Comparison of ENCODE assay signal across 8 mouse cellular contexts in genomic region chr15:85337219-85337618, GRCm38 (mm10). TPM values are rescaled to one million over a fixed set of nuclear protein-coding genes. Genes with fewer than 3 reads are reported as not detected.
DNase-seq lines count a peak whose midpoint lies in the region; ATAC-seq lines count a peak whose summit lies in the region.

No protein-coding gene starts in this region.

- H3K9me3 ChIP-seq in heart, embryonic 13.5 days, result no peaks in the 10 kb centered on the region
- H3K9me3 ChIP-seq in forebrain, embryonic 16.5 days (ENCODE audit: control insufficient read depth, low read length), result no peaks in the 10 kb centered on the region

- H3K27me3 ChIP-seq in heart, embryonic 13.5 days (replicated peaks), result no peaks in the 10 kb centered on the region
- H3K27me3 ChIP-seq in forebrain, embryonic 16.5 days (replicated peaks; ENCODE audit: control insufficient read depth, insufficient read depth, low read length), result no peaks in the 10 kb centered on the region

- H3K27ac ChIP-seq in heart, embryonic 13.5 days (replicated peaks), result peak overlapping the region; percentile 94
- peak overlapping the region; percentile 99 for H3K27ac ChIP-seq in forebrain, embryonic 16.5 days (ENCODE audit: low read length)

- H3K4me2 ChIP-seq in heart, embryonic 13.5 days, result peak overlapping the region; percentile 78
- H3K4me2 ChIP-seq in forebrain, embryonic 16.5 days (ENCODE audit: low read length), result peak overlapping the region; percentile 88

- peaks cover 4% of the 10 kb centered on the region for H3K36me3 ChIP-seq in heart, embryonic 13.5 days
- H3K36me3 ChIP-seq in forebrain, embryonic 16.5 days (ENCODE audit: control insufficient read depth, insufficient read depth), result no peaks in the 10 kb centered on the region

- peaks cover 17% of the 10 kb centered on the region for H3K4me1 ChIP-seq in heart, embryonic 13.5 days
- peaks cover 25% of the 10 kb centered on the region for H3K4me1 ChIP-seq in forebrain, embryonic 16.5 days (replicated peaks; ENCODE audit: control insufficient read depth, insufficient read depth, low read length)

- intact Hi-C loops in left cerebral cortex, postnatal 14 days (cut with DNase I), result loop anchor here (5.0 to 10.0 kb wide), 3 partner anchors 45 to 378 kb away; no protein-coding TSS in a partner anchor

- H3K9ac ChIP-seq in heart, embryonic 13.5 days, result peak overlapping the region; percentile 92
- H3K9ac ChIP-seq in forebrain, embryonic 16.5 days (replicated peaks; ENCODE audit: low read depth, low read length), result peak overlapping the region; percentile 94; the same call in 1 of the 2 replicates

- peak overlapping the region; percentile 76 for H3K4me3 ChIP-seq in heart, embryonic 13.5 days
- peak overlapping the region; percentile 99 for H3K4me3 ChIP-seq in forebrain, embryonic 16.5 days (replicated peaks; ENCODE audit: low read length)

- no peak for DNase-seq in heart, adult 8-10 months (ENCODE audit: low spot score)
- DNase-seq in ES-CJ7 (ENCODE audit: low read depth, low spot score), result peak; percentile 62
- DNase-seq in lung, postnatal 36 days, result peak; percentile 45
- no peak for DNase-seq in adrenal gland, postnatal 14 days
- no peak for DNase-seq in embryo, embryonic 10 days (ENCODE audit: low spot score)
- no peak for DNase-seq in left cerebral cortex, postnatal 14 days (ENCODE audit: low spot score in 2 of 2)

- 27% methylated on average over 9 of the region's 9 CpGs for WGBS in heart, embryonic 13.5 days
- 50% methylated on average over 9 of the region's 9 CpGs for WGBS in forebrain, embryonic 16.5 days

- ATAC-seq in heart, embryonic 13.5 days (ENCODE audit: extremely low read depth, insufficient number of reproducible peaks, low FRiP score, low TSS enrichment), result no peak
- ATAC-seq in forebrain, embryonic 16.5 days, result no peak

RNA-seq across cellular contexts. Expression of gene Atxn10, which starts 1.2 kb away (rescaled TPM):
- polyA plus RNA-seq in heart, embryonic 13.5 days (2015; fragmentation: Nextera tagmentation; extraction: Ambion mirVana), result 214 and 230 TPM in 2 replicates
- total RNA-seq in heart, adult 8-10 months (2022), result 10 to 100 TPM; 76.3 to 81.5 (median 77.6) TPM
- 531 and 554 TPM in 2 replicates for polyA plus RNA-seq in forebrain, embryonic 16.5 days (2015; fragmentation: Nextera tagmentation; extraction: Ambion mirVana)
- 105 and 109 TPM in 2 replicates for total RNA-seq in adrenal gland, postnatal 14 days (2021)
- 100 to 1,000 TPM; 304 to 310 TPM for total RNA-seq in left cerebral cortex, postnatal 14 days (2021)

Comparison
In these comparisons a context has a peak if more than half of its experiments do, and no peak if none do; other contexts are left out.
1. DNase-seq: peak in ES-CJ7 (single experiment) and lung, postnatal 36 days (single experiment); none in heart, adult 8-10 months (single experiment), adrenal gland, postnatal 14 days (single experiment), embryo, embryonic 10 days (single experiment) and left cerebral cortex, postnatal 14 days (0 of 2).